Mouse (Mus musculus) adrenal gland, postnatal 25 days (tissue): ENCODE results near the gene Syt17. TPM values are rescaled to one million over a fixed set of nuclear protein-coding genes. Genes with fewer than 3 reads are reported as not detected.

ENCODE experiments used
- DNase-seq: peaks from one replicate; pipeline ENCODE4 v3.0.0; 2021; ENCODE audit warnings: mixed read lengths
- total RNA-seq: library from RNA; stranded (reverse); gene quantifications from 2 replicates; pipeline ENCODE4 v1.2.3, GENCODE M21; 2021

Gene Syt17
- total RNA-seq, 1 experiment from 2014 or later: 9.7 TPM

- no peak for DNase-seq
Measured at GRCm38 (mm10) chr7:118462818-118463762, 15.1 kb upstream of the Syt17 start.

- no peak for DNase-seq
Measured at GRCm38 (mm10) chr7:118461400-118462136, 13.5 kb upstream of the Syt17 start.

- DNase-seq: no peak
Measured at GRCm38 (mm10) chr7:118453722-118454121, 5.7 kb upstream of the Syt17 start.

GRCm38 (mm10) chr7:118452940-118453339 lies 4.9 kb upstream of the Syt17 start:
- DNase-seq: no peak

GRCm38 (mm10) chr7:118447291-118448133 lies 510 bp downstream of the Syt17 start:
- peak; percentile 44 for DNase-seq

- DNase-seq: no peak
Measured at GRCm38 (mm10) chr7:118443895-118444485, 4.0 kb downstream of the Syt17 start.

GRCm38 (mm10) chr7:118443371-118443770 lies 4.7 kb downstream of the Syt17 start:
- no peak for DNase-seq

GRCm38 (mm10) chr7:118441535-118441934 lies 6.5 kb downstream of the Syt17 start:
- no peak for DNase-seq

GRCm38 (mm10) chr7:118437101-118437802 lies 10.8 kb downstream of the Syt17 start:
- peak; percentile 37 for DNase-seq

GRCm38 (mm10) chr7:118428937-118429336 lies 19.1 kb downstream of the Syt17 start:
- DNase-seq: no peak

- DNase-seq: no peak
Measured at GRCm38 (mm10) chr7:118419491-118420180, 28.4 kb downstream of the Syt17 start.

- no peak for DNase-seq
Measured at GRCm38 (mm10) chr7:118414183-118414582, 33.8 kb downstream of the Syt17 start.

GRCm38 (mm10) chr7:118411877-118412276 lies 36.1 kb downstream of the Syt17 start:
- no peak for DNase-seq

GRCm38 (mm10) chr7:118409421-118409820 lies 38.6 kb downstream of the Syt17 start:
- no peak for DNase-seq

GRCm38 (mm10) chr7:118405251-118405650 lies 42.8 kb downstream of the Syt17 start:
- no peak for DNase-seq

GRCm38 (mm10) chr7:118402576-118403022 lies 45.4 kb downstream of the Syt17 start:
- no peak for DNase-seq

- no peak for DNase-seq
Measured at GRCm38 (mm10) chr7:118401949-118402348, 46.1 kb downstream of the Syt17 start.

- DNase-seq: no peak
Measured at GRCm38 (mm10) chr7:118399764-118400163, 48.3 kb downstream of the Syt17 start.

GRCm38 (mm10) chr7:118390705-118391104 lies 57.3 kb downstream of the Syt17 start:
- DNase-seq: no peak

- no peak for DNase-seq
Measured at GRCm38 (mm10) chr7:118380996-118381395, 67.0 kb downstream of the Syt17 start.
